Mouse (Mus musculus): ENCODE results near the gene Ptgds.

Ptgds gene

DNA sequence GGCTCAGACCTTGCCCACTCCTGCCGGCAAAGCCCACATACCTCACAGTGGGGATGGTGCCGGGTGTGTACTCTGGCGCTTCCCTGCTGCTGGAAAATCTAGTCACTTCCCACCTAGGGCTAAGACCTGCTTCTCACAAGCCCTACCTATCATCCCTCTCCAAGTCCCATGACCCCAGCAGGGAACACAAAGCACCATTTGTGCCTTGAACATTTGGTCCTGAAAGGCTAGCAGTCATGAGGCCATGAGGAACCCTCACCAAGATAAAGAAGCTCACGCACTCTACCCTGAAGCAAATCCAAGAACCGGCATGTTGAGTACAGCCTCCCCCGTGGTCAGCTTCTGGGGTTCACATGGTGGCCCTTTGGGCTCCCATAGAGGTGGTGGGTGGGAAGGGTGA is at the start of gene Ptgds:
TSS of gene Ptgds (minus strand) at position 78 of the 400 bp plus-strand sequence.
- peak; percentile 60 for DNase-seq

DNA sequence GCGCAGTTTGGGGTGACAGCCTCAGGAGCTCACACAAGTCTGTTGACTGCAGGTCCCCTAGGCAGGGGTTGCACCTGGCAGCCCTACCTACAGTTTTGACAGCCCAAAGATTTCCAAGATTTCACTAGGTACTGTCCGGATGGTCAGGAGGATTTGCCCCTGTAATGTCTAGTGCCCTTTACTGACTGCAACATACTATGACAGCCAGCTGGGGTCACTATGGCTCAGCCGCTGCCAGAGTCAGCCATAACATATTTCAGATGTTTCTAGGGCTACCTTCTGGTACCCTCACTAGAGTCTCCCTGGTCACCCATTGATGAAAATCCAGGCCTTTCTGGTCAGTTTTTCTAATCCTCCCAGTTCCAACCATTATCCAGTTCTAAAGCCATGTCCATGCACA is 40.1 kb upstream of the Ptgds start:
- DNase-seq = no peak

DNA sequence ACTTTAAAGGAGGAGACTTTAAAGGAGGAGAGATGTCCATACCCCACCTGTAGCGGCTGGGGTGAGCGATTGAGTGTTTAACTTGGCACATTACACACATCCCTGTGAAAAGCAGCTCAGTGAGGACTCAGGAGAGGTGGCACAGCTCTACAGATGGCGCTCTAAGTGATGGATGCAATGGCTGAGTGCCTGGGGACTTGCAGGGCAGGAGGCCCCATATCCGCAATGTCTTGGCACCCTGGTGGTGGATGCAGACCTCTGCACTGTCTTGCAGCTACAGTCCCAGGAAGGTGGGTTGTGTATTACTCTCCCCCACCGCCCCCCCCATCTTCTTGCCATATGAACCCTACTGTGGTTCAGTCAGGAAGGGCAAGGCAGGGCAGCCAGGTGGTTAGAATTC is 37.1 kb upstream of the Ptgds start:
- peak; percentile 29 for DNase-seq

DNA sequence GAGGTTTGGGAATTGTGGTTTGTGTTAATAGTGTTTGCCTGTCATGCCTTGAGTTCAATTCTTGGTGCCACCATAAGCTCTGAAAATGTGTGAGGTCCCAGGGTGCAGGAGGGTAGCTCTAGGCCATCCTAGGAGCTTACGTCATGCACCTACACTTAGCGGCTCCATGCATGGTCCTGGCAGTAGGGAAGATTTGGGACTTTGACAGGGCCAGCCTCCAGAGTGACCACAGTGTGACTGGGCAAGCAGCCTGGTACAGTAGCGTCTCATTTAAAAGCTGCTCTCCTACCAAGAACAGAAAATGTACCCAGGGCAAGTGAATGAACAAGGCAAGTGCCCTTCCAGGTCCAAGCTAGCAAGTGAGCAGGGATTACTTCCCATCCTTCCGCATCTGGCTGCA is 36.0 kb upstream of the Ptgds start:
- peak; percentile 41 for DNase-seq

DNA sequence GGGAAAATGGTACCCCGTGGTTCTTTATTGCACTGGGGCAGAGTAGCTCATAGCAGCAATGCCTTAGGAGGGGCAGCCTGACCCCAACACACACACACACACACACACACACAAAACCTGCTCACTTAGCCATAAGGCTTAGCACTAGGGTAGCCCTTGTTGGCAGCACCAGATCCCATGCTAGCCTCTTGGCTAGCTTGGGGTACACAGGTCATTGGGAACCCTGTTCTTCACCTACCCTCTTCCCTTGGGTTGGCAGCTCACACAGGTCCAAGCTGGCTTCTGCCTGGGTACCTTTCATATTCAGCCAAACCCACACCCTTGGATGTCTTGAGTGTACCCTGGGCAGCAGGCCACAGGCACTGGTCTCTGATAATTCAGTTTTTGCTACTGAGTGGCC is 35.2 kb upstream of the Ptgds start:
- DNase-seq = no peak

DNA sequence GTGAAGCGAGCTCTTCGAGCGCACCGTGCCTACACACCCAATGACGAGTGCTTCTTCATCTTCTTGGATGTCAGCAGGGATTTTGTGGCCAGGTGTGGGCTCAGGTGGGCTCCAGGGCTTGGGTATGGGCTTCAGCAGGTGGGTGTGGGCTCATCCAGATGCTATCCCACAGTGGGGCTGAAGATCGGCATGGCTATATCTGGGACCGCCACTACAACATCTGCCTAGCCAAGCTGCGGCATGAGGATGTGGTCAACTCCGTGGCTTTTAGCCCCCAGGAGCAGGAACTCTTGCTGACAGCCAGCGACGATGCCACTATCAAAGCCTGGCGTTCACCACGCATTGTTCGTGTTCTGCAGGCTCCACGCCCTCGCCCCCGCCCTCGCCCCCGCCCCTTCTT is 34.7 kb upstream of the Ptgds start:
- DNase-seq = no peak

DNA sequence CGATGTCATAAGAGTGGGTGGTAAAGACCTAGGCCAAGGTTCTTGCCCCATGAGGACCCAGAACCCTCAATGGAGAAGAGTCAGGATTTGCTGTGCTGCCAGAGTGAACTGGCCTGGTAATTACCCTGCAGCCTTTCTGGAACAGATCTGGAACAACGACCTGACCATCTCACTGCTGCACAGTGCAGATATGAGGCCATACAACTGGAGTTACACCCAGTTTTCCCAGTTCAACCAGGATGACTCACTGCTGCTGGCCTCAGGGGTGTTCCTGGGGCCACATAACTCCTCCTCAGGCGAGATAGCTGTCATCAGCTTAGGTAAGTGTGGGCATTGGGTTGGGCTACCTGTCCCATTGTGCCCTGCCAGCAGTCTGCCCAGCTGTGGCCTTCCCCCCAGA is 32.9 kb upstream of the Ptgds start:
- DNase-seq = no peak

DNA sequence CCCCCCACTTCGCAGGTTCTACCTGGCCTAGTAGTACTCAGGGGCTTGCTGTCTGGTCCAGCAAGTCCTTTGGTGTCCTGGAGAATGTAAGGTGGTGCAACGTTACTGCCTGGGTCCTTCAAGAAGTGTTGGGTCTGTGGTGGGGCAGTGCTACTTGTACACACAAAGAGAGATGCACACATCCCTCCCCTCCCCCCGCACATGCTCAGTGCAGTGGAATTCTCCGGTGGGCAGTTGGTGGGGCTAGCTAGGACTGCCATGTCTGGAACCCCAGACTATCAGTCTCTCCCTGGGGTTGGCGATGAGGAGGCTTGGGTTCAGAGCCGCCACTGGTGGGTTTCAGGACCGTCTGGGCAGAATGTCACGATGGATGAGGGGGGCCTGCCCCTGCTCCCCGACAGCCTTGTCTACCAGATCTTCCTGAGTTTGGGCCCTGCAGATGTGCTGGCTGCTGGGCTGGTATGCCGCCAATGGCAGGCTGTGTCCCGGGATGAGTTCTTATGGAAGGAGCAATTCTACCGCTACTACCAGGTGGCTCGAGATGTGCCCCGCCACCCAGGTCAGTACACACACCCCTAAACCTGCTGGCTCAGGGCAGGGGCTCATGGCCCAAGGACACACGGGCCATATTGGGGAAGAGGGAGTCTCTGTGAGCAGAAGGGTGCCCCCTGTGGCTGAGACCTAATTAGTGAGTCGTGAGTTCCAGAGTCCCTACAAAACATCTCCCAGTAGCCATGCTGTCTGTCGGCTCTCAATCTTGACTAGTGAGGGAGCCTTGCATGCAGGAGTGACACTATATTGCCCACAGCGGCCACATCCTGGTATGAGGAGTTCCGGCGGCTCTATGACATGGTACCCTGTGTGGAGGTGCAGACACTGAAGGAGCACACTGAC is 32.0 kb upstream of the Ptgds start, which contains the start of gene C8g:
TSS of gene C8g (minus strand) at position 127 of the 894 bp plus-strand sequence.
- DNase-seq = peak; percentile 65

DNA sequence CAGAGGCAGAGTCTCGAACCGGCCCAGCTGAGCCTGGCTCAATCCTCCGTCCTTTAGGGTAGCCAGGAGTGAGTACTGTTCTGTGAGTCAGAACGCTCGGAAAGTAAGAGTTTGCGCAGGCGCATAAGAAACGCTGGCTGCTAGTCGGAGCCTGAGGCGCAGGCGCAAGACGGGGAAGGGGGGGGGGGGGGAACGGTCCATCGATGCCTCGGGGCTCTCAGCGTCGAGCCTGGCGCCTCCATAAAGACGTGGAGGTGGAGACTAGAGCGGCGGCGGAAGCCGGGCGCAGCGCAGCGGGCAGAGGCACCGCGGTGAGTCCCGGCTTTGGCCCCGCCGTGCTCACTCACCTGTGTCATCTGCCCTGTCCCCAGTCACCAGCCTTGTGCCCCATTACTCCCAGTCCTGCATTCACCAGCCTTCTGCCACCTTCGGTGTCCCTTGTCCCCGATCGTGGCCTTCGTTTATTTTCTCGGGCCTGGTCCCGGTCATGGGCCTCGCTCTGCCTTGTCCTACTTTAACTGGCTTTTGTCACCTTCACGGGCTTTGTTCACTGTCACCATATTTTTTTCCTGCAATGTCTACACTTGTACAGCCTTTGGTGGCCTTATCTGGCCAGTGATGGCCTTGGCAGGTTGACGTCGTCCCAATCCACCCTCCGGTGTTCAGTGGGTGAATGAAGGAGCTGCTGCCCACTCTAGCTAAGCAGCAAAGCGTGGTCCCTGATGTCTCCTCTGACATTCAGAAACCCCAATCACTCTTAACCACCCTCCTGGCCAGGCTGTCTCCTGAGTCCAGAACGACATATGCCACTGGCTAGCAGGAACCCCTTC is 30.9 kb upstream of the Ptgds start, which contains the start of gene Fbxw5:
TSS of gene Fbxw5 (plus strand) at position 175 of the 830 bp plus-strand sequence.
- DNase-seq = peak; percentile 84

DNA sequence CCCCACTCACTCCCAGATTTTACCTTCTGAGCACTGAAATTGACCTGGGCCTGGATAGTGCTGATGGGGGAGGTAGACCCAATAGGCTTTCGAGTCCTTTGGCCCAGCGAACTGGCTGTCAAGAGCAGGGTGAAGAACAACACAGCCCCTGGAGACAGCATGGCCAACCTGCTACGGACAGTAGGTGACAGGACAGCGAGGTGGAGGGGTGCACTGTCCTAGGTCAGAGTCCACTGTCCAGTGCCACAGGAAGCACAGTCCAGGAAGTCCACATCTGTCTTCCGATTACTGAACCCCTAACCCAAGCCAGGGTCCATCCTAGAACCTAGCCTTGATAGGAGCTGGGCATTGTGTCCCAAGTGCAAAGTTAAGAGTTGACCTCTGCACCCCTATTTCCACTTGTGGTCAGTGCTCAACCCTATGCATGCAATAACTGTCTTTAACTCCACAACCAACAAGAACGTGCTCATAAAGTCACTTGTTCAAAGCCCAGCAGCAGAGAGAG is 30.3 kb upstream of the Ptgds start:
- no peak for DNase-seq

DNA sequence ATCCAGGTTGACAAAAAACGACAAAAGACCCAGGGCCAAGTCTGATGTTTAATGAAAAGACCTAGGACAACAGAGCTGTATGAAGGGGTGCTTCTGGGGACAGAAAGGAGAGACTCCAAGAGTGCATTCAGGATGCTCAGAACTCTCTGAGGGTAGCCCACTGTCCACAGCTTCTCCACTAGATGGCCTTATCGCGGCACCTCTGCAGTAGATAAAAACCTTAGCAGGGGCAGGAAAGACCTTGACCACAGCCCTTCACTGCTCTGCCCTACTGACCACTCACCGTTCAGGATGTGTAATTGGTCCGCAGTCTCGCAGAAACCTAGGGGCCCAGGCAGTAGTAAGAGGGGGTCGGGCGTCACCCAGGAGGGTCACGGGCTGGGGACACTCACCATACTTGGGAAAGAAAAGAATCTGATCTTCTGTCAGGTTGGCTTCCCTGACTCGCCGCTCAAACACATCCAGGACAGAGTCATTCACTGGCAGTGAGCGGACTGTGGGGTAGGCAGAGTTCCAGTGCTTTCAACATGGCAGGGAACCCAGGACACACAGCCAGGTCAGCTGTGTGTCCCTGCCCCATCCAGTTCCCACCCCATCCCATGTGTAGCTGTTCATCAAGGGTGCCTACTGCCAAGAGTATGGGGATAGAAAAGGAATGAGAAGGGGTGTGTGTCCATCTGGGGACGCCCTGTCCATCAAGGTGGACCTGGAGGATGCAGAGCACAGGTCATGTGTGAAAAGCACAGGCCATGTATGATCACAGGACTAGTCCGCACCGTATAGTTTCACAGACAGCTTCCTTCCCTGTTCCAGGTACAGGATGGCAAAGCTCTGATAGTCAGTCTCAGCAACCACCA is 29.0 kb upstream of the Ptgds start:
- peak; percentile 45 for DNase-seq

DNA sequence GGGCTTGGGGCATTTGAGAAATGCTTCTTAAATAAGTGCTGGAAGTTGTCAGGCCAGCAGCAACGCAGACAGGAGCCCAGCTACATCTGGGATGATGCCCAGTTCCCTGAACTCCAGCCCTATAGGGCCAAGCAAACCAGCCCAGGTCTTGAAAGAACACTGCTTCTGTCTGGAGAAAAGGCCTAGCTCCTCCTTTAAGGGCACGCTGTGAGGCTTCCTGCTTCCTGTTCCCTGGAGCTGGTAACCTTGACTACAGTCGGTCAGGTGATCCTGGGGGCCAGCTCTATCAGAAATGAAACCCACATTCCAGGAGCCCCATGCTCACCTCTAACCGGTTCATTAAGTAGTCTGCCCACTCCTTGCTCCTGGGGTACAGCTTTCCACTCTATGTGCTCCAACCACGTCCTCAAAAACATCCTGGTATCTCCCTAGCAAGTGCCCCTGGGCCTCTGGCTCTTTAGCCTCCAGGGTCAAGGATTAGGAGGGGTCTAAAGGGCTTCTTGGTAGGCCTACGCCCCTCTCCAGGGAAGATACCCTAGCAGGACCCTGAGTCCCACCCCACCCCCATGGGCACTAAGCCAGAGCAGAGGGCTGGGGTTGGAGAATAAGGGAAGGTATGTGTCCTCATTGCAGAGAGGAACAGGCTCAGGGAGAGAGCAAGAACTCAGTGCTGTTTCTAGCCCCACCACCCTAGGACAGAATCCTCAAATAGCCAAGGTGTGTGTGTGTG is 28.2 kb upstream of the Ptgds start:
- peak; percentile 61 for DNase-seq

DNA sequence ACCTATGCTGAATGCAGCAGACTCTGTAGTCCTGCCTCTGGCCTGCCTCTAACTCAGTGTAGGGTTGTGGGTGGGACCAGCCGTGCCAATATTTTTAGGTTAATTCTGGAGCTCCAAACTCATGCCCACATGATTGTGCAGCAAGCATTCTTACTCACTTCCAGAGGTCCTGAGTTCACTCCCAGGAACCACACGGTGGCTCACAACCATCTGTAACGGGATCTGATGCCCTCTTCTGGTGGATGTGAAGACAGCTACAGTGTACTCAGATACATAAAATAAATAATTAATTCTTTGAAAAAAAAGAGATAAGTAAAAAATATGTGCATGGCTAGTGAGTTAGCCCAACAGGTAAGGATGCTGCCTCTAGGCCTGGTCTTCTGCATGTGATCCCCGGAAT is 26.6 kb upstream of the Ptgds start:
- DNase-seq = peak; percentile 84

DNA sequence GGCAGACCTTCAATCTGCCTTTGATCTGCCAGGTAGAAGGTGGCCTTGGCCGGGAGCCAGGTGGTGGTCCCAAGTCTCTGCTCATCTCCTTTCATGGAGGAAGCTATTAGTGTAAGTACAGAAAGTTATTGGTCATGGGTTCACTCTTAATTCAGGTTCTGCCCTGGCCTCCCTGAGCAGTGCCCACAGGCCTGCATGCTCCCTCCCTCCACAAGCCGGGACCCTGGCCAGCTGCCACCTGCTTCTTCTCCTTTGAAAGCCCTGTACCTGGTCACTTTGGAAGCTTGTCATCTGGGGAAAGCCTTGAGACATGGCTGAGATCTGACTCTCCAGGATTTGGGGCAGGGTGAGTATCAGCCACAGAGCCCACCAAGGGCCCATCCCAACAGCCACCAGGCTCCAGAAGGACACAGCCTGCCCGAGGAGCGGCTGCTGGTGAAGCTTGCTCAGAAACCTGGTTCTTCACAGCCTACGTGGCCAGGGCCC is 23.7 kb upstream of the Ptgds start, which contains the start of gene Lcn12:
TSS of gene Lcn12 (minus strand) at position 436 of the 486 bp plus-strand sequence.
- peak; percentile 86 for DNase-seq

DNA sequence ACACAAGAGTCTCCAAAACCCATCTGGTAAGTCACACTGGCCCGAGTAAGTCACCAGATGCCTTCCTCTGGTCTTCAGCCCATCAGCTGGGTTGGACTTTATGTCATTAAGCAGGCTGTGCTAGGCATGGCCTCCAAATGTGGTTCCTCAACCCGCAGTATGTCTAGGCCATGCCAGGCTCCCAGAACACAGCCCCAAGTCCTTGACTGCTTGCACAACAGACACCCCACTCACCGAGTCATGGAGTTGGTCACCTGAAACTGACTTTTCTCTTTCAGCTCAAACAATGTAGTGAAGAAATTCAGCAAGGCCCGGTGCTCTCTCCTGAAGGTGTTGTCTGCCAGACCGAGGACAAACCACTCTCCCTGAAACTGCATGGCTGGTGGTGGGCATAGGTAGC is 23.1 kb upstream of the Ptgds start:
- peak; percentile 25 for DNase-seq

DNA sequence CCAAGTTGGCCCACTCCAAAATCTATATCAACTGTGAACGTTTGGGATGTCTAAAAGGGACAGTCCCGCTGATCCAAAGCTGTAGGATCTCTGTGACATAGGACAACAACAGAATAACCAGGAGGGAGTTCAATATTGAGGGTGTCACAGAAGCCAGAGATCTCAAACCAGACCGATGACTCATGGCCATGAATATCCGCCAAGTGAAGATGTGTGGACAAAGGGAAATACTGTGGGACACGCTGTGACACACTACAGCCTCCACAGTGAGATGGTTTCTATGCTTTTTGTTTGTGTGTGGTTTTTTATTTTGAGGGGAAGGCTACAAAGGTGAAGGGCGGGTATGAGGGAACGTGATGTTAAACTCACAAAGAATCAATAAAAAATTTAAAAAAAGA is 18.8 kb upstream of the Ptgds start:
- DNase-seq = peak; percentile 82

DNA sequence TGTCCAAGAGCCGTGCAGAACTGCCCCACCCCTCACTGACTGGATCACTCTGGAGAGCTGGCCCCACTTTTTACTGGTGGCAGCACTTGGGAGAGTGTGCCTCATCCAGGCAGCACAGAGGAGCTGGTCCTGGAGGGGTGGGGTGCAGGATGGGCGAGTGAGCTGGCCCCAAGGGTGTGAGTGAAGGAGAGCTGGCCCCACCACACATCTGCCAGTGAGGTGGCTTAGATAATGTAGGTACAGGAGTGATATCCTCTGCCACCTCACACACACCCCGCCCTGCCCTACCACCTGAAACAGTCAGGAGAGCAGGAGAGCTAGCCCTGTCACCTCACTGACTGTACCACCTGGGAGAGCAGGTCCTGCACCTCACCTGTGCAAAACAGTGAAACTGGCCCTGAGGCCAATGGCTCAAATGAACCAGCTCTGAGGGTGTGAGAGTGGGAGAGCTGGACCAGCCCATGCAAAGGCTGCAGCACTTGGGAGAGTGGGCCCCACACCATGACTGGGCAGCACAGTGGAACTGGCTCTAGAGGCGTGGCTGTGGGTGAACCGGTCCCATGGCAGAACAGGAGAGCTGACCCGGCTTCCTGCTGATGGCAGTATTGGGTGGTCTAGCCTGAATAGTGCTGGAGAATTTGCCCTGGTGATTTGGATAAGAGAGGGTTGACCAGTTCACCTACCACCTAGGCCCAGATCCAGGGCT is 18.3 kb upstream of the Ptgds start:
- no peak for DNase-seq

DNA sequence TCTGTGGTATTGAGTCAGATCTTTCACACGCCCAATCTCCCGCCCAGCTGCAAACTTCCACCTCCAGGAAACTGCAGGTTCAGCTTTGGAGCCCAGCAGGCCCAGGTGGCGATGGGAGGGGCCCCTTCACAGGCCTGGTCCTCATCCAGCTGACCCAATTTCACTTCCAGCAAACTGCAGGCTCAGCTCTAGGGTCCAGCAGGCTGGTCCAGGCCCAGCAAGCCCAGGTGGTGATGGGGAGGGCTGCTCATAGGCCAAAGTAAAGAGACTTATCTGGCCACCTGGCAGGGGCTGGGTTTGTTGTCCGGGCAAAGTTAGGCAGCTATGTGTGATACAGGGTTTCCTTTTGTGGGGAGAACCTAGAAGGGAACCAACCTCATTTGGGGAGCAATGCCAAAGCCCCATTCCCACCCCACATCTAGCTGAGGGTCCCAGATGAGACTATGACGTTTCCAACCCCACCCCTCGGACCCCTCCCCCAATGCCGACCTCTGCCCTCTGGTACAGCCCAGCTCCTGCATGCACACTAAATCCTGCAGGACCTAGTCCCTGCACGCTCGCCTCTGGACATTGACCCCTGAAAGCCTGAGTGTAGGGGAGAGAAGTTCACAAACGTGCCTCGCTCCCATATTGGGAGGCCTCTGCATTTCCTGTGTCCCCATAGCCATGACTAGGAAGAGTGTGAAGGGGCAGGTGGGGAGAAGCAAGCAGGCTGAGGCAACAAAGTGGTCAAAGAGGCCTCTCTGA is 15.2 kb upstream of the Ptgds start:
- peak; percentile 98 for DNase-seq

DNA sequence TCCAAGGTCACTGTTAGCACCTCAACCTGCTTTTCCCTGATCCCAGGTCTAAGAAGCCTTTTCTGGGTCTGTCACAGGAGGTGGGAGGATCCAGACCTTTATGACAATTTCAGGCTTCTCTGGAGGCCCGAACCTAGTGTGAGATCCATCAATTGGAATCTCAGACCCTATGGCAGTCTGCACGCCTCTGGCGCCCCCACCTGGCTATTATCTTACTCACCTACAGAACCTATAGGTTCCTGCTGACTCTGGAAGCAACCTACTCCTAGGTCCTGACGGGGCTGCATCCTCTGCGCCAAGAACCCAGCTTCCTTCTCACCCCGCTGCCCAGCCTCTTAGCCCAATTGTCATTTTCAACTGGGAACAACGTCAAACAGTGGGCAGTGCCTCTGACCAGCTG is 13.1 kb upstream of the Ptgds start:
- peak; percentile 82 for DNase-seq

DNA sequence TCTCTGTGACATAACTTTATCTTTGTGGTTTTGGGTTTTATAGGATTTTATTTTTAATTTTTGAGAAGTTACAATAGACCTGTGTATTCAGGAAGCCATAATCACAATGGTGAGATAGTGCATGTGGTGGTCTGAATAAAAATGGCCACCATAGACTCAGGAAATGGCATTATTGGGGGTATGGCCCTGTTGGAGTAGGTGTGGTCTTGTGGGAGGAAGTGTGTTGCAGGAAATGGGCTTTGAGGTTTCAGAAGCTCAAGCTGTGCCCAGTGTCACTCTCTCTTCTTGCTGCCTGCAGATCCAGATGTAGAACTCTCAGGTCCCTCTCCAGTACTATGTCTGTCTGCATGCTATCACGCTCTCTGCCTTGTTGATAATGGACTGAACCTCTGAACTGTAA is 10.7 kb upstream of the Ptgds start:
- DNase-seq = no peak
